Mouse (Mus musculus) G1E (cell line): ENCODE data around the gene Ptn.

Source experiments
- CTCF ChIP-seq: IDR thresholded peaks from 2 replicates; pipeline ENCODE4 v1.5.1; 2012; ENCODE audit warnings: low read depth, low read length, inconsistent platforms, mixed read lengths
- GATA1 ChIP-seq: IDR thresholded peaks from 2 replicates; pipeline ENCODE4 v1.6.1; 2012; ENCODE audit warnings: borderline replicate concordance, low read length, inconsistent platforms, mixed read lengths
- GATA2 ChIP-seq: IDR thresholded peaks from 2 replicates; pipeline ENCODE4 v1.6.1; 2012; ENCODE audit warnings: low read depth, low read length, inconsistent platforms, borderline replicate concordance

GRCm38 (mm10) chr6:36857627-36858257 is 47.7 kb upstream of the Ptn start:
- TF ChIP-seq GATA1 (no peak), CTCF (no peak), GATA2 (no peak)
